Mouse (Mus musculus): ENCODE measurements at regions not wholly inside any gene's neighbourhood (a gene's known extent, or its start where the extent isn't known, plus 50 kb on each side); places are given as distances from the start of the nearest gene placed in this dataset.

GRCm38 (mm10) chr7:136348309-136348708 lies 546.1 kb upstream of the Mgmt start:
- no peak for TF ChIP-seq CTCF (IDR thresholded peaks at IDR 0.05 in 2 of 3, conservative IDR thresholded peaks at IDR 0.05 in 1 of 3; ENCODE audit: control insufficient read depth in 1 of 3, insufficient read depth in 1 of 3, low read depth in 2 of 3, low read length in 3 of 3, poor library complexity in 1 of 3, severe bottlenecking in 1 of 3)
- TF ChIP-seq EP300 (IDR thresholded peaks at IDR 0.05; ENCODE audit: low read depth in 1 of 2, low read length in 2 of 2) = no peak
- TF ChIP-seq JUND (IDR thresholded peaks at IDR 0.05; ENCODE audit: low read depth, low read length) = no peak
- TF ChIP-seq GABPA (IDR thresholded peaks at IDR 0.05; ENCODE audit: low read depth, low read length) = no peak
- TF ChIP-seq POLR2A (IDR thresholded peaks at IDR 0.05; ENCODE audit: control insufficient read depth in 1 of 2, insufficient read depth in 1 of 2, low read depth in 1 of 2, low read length in 2 of 2, poor library complexity in 1 of 2) = no peak
- TF ChIP-seq ETS1 (IDR thresholded peaks at IDR 0.05; ENCODE audit: low read depth, low read length) = no peak
- TF ChIP-seq UBTF (IDR thresholded peaks at IDR 0.05; ENCODE audit: borderline replicate concordance, insufficient read depth, low read depth, low read length) = no peak
- TF ChIP-seq GATA1 (IDR thresholded peaks at IDR 0.05; ENCODE audit: low read depth, low read length) = no peak
- TF ChIP-seq HCFC1 (IDR thresholded peaks at IDR 0.05; ENCODE audit: low read depth, low read length) = no peak
- no peak for TF ChIP-seq TAL1 (IDR thresholded peaks at IDR 0.05; ENCODE audit: low read length)
- no peak for TF ChIP-seq MAFK (IDR thresholded peaks at IDR 0.05; ENCODE audit: borderline replicate concordance, low read depth, low read length)

Data from MEL (cell line).